Mouse (Mus musculus) lung, embryonic 15.5 days (tissue): ENCODE results near the gene Zbtb45. TPM values are rescaled to one million over a fixed set of nuclear protein-coding genes. Genes with fewer than 3 reads are reported as not detected.
A peak's percentile ranks its signal among the peaks of the same experiment; 100 is the strongest.

ENCODE experiments used
- ATAC-seq: fragments of 200-750 bp; cut with Nextera tagmentation; 2 replicates; pipeline ENCODE4 v1.8.0; 2017; ENCODE audit warnings: moderate number of reproducible peaks, borderline replicate concordance; ENCODE audit not compliant: low FRiP score, low TSS enrichment; ENCODE audit errors: extremely low read depth
- H3K27ac ChIP-seq: fragments of 300-500 bp; sonication (generic); 2 replicates; pipeline ENCODE4 v1.5.1; 2015; ENCODE audit warnings: moderate library complexity, mild to moderate bottlenecking, inconsistent platforms
- H3K27me3 ChIP-seq: fragments of 300-500 bp; sonication (generic); 2 replicates; pipeline ENCODE4 v1.6.1; 2015; ENCODE audit warnings: inconsistent platforms
- H3K36me3 ChIP-seq: fragments of 300-500 bp; sonication (generic); 2 replicates; pipeline ENCODE4 v1.6.1; 2015; ENCODE audit warnings: inconsistent platforms
- H3K4me1 ChIP-seq: fragments of 300-500 bp; sonication (generic); 2 replicates; pipeline ENCODE4 v1.6.1; 2015; ENCODE audit warnings: inconsistent platforms
- H3K4me2 ChIP-seq: fragments of 300-500 bp; sonication (generic); 2 replicates; pipeline ENCODE4 v1.6.1; 2015; ENCODE audit warnings: inconsistent platforms, mild to moderate bottlenecking, moderate library complexity
- H3K4me3 ChIP-seq: fragments of 300-500 bp; sonication (generic); 2 replicates; pipeline ENCODE4 v1.5.1; 2015; ENCODE audit warnings: mild to moderate bottlenecking, inconsistent platforms
- H3K9ac ChIP-seq: fragments of 300-500 bp; sonication (generic); 2 replicates; pipeline ENCODE4 v1.6.1; 2015; ENCODE audit warnings: inconsistent platforms
- H3K9me3 ChIP-seq: fragments of 300-500 bp; sonication (generic); 2 replicates; pipeline ENCODE4 v1.6.1; 2016; ENCODE audit warnings: inconsistent platforms
- WGBS: fragments of 180-500 bp; shearing (Covaris S2); methylation state at CpG from one replicate; pipeline ENCODE4 v1.1.7; 2015; 5-methylcytosine and 5-hydroxymethylcytosine counted together
- polyA plus RNA-seq: library from polyadenylated mRNA; unstranded; fragments of >200 nt; fragmentation: Nextera tagmentation; extraction: Ambion mirVana; gene quantifications from 2 replicates; pipeline ENCODE4 v1.2.1, GENCODE M21; 2015

Zbtb45 gene
- polyA plus RNA-seq, 1 experiment from 2014 or later = 27.8 TPM

DNA sequence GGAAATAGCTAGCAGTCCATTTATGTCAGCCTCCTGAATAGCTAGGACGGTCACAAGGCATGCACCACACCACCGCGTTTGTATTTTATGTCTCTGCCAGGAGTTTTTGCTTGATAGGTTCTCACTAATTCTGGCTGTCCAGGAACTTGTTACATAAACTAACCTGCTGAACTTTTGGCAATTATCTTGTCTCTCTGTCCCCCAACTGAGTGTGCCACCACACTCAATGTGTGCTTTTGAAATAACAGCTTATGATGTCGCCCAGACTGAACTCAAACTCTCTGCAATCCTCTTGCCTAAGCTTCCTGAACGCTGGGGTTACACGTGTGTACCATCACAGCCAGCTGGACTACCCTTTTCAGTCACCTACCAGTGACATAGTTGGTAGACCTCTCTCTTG is 32.7 kb upstream of the Zbtb45 start:
- no peaks in the 10 kb centered on the region for H3K36me3 ChIP-seq
- H3K27me3 ChIP-seq = peaks cover 42% of the 10 kb centered on the region
- no peaks in the 10 kb centered on the region for H3K9me3 ChIP-seq
- WGBS = 69% methylated on average over 6 of the region's 6 CpGs
- no peak overlapping the region for H3K9ac ChIP-seq
- peaks cover 21% of the 10 kb centered on the region for H3K4me1 ChIP-seq
- H3K4me2 ChIP-seq = no peak overlapping the region
- ATAC-seq = no peak
- H3K4me3 ChIP-seq = no peak overlapping the region
- no peak overlapping the region for H3K27ac ChIP-seq

DNA sequence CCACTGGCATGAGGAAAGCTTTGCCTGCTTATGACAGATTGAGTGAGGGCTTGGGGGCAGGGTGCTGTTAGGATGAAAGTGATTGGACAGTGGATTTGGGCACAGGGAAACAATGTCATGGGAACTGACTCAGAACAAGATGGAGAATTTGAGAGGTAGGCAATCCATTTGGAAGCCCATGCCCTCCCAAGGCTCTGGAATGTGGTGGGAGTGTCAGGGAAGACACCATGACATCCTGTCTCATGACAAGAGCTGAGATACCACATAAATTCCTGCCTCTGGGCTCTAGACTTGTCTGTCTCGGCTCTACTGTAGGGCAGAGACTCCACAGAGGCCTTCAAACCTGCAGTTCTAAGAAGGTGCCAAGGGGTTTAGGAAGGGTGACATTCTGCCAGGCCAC is 31.4 kb upstream of the Zbtb45 start:
- Histone ChIP-seq H3K36me3 (peaks cover 1% of the 10 kb centered on the region), H3K9ac (no peak overlapping the region), H3K4me2 (no peak overlapping the region), H3K4me3 (no peak overlapping the region), H3K27ac (no peak overlapping the region), H3K27me3 (peaks cover 42% of the 10 kb centered on the region), H3K9me3 (no peaks in the 10 kb centered on the region), H3K4me1 (peaks cover 29% of the 10 kb centered on the region)
- ATAC-seq = no peak
- 56% methylated on average over 1 of the region's 1 CpGs for WGBS

DNA sequence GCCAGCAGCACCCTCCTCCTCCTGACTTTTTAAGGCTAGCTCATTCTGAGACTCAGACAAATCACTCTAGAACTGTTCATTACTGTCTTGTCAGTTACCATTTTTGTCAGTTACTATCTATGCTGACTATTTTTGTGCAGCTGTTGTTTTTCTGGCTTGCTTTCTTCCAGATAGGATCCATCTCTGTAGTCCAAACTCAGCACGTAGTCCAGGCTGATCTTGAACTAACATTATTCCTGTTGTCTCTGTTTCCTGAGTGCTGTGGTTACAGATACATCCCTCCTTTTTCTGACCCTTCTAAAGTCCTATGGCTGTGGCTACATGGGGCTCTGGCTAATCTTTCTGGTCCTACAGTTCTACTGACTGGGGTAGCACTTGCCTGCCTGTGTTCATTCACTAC is 29.3 kb upstream of the Zbtb45 start:
- Histone ChIP-seq H3K4me3 (peak overlapping the region; percentile 66), H3K27ac (peak overlapping the region; percentile 100), H3K27me3 (peaks cover 28% of the 10 kb centered on the region), H3K4me1 (peaks cover 41% of the 10 kb centered on the region), H3K4me2 (peak overlapping the region; percentile 82), H3K9me3 (no peaks in the 10 kb centered on the region), H3K9ac (peak overlapping the region; percentile 96), H3K36me3 (peaks cover 16% of the 10 kb centered on the region)
- no peak for ATAC-seq
- WGBS = 74% methylated on average over 1 of the region's 1 CpGs

DNA sequence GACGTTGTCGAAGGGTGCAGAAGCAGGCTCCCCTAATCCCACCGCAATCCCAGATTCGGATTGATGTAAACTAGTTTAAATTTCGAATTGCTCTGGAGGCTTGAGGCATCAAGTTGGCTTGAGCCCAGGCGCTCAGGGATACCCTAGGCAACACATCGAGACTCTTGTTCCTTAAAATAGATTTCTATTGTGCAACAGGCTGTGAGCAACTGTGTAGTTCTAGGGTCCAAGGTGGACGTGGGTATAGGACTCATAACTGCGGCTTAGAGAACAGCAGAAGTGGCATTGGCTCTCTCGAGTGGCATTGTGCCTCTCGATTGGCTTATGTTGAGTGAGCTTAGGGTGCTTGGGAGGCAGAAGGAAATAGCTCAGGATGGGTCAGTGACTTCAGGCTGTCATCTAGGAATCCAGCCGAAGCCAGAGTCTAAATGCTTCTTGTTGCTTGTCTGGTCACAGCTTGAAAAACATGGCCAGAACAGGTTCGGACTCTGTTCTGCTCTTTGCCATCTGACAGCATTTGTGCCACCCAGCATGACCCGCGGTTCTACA is 28.9 kb upstream of the Zbtb45 start:
- Histone ChIP-seq H3K27ac (peak overlapping the region; percentile 100), H3K4me1 (peaks cover 41% of the 10 kb centered on the region), H3K4me3 (peak overlapping the region; percentile 66), H3K9ac (peak overlapping the region; percentile 96), H3K4me2 (peak overlapping the region; percentile 82), H3K9me3 (no peaks in the 10 kb centered on the region), H3K36me3 (peaks cover 16% of the 10 kb centered on the region), H3K27me3 (peaks cover 23% of the 10 kb centered on the region)
- ATAC-seq = no peak
- 17% methylated on average over 15 of the region's 15 CpGs for WGBS

DNA sequence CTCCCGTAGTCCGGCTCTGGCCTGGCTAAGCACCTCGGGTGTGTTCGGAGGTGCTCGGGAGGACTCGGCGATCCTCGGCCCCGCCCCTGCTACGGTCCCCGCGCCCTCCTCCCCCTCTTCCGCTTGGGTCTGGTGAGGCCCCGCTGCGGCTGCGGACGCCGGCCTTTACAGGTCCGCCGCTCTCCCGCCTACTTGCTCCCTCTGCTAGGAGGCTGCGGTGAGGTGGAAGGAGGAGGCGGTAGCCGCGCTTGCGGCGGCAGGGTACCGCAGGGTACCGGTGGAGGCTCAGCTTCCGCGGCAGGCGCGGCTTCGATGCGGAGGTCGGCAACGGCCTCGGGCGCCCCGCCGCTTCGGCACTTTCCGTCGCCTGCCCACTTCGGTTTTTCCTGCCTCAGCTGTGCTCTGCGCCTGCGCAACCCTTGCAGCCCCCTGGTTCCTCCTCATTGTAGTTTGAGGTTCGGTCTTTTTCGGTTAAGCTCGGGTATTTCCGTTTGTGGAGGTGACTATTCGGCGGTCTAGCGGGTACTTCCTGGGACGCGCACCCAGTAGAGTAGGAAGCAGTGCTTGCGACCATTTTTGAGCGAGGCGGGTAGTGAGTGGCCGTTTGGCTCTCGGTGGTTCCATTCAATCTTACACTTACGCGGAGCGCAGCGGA is 28.2 kb upstream of the Zbtb45 start, which contains the start of gene Ube2m:
TSS of gene Ube2m (minus strand) at position 375 of the 655 bp plus-strand sequence.
- ATAC-seq = peak; percentile 95
- WGBS = under 1% methylated on average over 64 of the region's 65 CpGs
- Histone ChIP-seq H3K9me3 (no peaks in the 10 kb centered on the region), H3K4me1 (peaks cover 41% of the 10 kb centered on the region), H3K27me3 (peaks cover 16% of the 10 kb centered on the region), H3K9ac (peak within 1 kb of the TSS; percentile 96), H3K27ac (peak within 1 kb of the TSS; percentile 100), H3K4me2 (peak within 1 kb of the TSS; percentile 82), H3K36me3 (peaks cover 19% of the 10 kb centered on the region), H3K4me3 (peak within 1 kb of the TSS; percentile 66)

DNA sequence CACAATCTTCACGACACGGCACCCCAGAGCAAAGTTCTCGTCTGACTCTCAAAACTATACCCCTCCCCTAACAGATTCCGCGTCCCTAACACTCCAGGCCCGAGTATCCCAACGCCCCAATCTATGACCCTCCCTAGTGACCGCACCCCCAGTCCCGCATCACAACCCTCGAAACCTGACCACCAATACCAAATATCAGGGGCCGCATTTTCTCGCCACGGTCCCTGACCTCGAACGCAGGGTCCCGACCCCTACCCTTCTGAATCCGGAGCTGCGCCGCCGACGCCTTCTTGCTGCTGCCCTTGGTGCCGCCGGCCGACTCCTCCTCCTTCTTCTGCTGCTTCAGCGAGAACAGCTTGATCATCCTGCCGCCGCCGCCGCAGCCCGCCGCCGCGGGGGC is 27.5 kb upstream of the Zbtb45 start:
- Histone ChIP-seq H3K4me3 (peak overlapping the region; percentile 66), H3K27me3 (peaks cover 10% of the 10 kb centered on the region), H3K4me2 (peak overlapping the region; percentile 82), H3K27ac (peak overlapping the region; percentile 100), H3K4me1 (peaks cover 41% of the 10 kb centered on the region), H3K36me3 (peaks cover 25% of the 10 kb centered on the region), H3K9me3 (no peaks in the 10 kb centered on the region), H3K9ac (peak overlapping the region; percentile 96)
- ATAC-seq = no peak
- WGBS = under 1% methylated on average over 32 of the region's 33 CpGs

DNA sequence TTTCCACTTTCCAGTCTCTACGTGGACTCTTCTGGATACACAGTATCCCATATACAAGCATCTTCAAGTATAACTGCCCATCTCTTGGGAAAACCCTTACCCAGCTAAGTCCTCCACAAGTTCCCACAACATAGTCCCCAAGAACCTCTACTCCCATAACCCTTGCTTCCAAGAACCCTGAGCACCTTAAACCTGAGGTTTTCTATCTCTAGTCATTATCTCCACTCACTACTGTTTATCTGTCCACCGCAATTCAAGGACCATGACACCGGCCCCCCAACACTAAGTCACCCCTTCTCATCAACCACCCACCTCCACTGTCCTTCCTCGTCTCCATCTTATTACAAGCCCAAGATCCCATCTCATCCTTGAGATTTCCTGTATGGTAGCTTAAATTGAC is 27.0 kb upstream of the Zbtb45 start:
- Histone ChIP-seq H3K9me3 (no peaks in the 10 kb centered on the region), H3K4me2 (peak overlapping the region; percentile 82), H3K9ac (peak overlapping the region; percentile 96), H3K4me1 (peaks cover 41% of the 10 kb centered on the region), H3K27me3 (peaks cover 4% of the 10 kb centered on the region; the same call in 1 of the 2 replicates), H3K36me3 (peaks cover 31% of the 10 kb centered on the region), H3K4me3 (peak overlapping the region; percentile 66), H3K27ac (peak overlapping the region; percentile 100; the same call in 1 of the 2 replicates)
- no peak for ATAC-seq
- 29% methylated on average over 4 of the region's 4 CpGs for WGBS

DNA sequence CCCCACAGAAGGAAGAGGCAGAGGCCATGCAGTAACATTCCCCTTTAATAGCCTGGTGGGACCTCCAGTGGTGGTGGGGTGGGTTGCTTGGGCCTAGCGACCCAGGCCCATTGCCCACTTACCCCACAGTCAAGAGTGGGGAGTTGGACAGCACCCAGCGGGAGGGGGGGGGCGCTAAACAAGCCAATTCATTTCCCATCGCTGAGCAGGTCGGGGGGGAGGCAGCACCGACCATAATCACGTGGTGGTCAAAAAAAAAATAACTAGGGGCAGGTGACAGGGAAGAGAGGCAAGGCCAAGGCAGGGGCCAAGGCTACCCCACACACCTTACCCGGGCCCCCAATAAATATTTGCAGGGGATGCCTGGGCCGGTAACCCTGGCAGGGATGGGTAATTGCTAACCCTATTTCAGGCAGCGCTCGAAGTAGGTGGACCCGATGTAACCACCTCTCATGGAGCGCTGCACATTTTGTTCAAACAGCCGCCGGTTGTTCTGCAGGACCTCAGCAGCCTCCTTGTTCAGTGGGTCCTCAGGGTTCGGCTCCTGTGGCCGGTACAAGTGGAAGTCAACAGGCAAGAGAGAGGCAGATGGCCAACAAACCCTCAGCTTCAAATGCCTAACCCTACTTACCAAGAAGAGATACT is 25.5 kb upstream of the Zbtb45 start:
- Histone ChIP-seq H3K4me2 (peak overlapping the region; percentile 81), H3K36me3 (peaks cover 46% of the 10 kb centered on the region), H3K27ac (peak overlapping the region; percentile 92), H3K9ac (no peak overlapping the region), H3K9me3 (no peaks in the 10 kb centered on the region), H3K27me3 (no peaks in the 10 kb centered on the region), H3K4me1 (peaks cover 41% of the 10 kb centered on the region), H3K4me3 (peak overlapping the region; percentile 66)
- 79% methylated on average over 17 of the region's 17 CpGs for WGBS
- no peak for ATAC-seq

DNA sequence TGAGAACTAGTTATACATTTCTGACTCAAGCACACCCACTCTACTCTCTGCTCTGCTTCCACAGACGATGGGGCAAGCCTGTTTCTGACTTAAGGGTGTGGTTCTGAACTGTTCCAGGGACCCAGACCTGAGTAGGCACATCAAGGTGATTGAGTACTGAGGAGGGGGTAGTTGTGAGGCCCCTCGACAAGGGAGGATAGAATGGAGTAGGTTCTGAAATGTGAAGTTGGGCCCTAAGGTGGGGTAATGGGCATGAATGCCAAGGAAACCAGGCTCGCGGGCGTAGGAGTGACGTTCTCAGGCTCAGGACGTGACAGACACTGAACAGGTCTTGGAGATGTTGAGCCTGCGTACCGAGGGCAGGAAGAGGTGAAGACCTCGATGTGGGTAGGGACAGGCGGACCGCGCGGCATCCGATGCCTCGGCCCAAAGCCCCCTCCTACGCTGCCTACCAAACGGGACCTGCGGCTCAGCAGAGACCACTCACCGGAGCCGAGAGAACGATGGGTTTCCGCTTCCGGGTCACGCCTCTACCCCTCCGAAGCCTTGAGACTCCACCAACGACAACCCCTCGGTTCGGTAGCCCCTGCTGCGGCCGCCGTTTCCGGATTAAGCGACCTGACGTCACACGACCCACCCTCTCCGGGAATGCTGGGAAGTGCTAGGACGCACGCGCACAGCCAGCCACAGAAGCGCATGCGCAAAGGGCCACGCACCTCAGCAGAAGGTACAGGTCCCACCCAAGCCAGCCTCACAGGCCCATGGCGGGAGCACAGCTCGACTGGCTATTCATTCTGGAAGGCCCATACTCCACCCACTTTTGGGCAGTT is 24.5 kb upstream of the Zbtb45 start, which contains the start of gene Chmp2a:
TSS of gene Chmp2a (minus strand) at position 660 of the 830 bp plus-strand sequence.
- under 1% methylated on average over 45 of the region's 45 CpGs for WGBS
- H3K4me2 ChIP-seq = peak within 1 kb of the TSS; percentile 81
- peaks cover 55% of the 10 kb centered on the region for H3K36me3 ChIP-seq
- H3K4me1 ChIP-seq = peaks cover 41% of the 10 kb centered on the region
- ATAC-seq = peak; percentile 72
- no peaks in the 10 kb centered on the region for H3K27me3 ChIP-seq
- peak within 1 kb of the TSS; percentile 66 for H3K4me3 ChIP-seq
- H3K9me3 ChIP-seq = no peaks in the 10 kb centered on the region
- H3K27ac ChIP-seq = peak within 1 kb of the TSS; percentile 92
- peak within 1 kb of the TSS; percentile 83 for H3K9ac ChIP-seq

DNA sequence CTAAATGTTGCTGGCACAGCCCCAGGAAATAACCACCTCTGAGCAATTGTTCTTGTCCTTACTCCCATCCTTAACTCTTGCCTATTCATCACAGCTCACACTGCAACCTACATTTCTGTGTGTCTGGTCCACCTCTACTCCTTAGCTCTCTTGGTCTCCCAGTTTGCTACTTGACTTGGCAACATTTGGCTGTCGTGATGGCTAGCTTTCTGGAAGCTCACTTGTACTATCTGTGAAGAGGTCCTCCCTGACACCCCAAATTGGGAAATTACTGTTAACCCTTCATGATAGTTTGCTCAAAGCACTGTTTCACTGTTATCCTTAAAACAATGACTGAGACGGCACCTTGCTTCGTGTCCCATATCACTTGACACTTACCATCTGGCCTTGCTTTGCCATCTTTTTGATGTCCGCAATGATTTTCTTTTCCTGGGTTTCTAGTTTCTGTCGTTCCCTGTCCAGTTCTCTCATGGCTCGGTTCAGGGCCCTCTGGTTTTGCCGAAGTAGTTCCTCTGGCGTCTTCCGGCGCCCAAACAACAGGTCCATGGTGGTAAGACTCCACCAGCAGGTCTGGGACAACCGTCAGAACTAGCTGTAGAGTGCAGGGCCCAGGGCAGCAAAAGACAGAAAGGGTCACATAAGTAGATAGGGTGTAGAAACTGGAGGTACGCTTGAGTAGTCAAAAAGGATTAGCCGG is 23.8 kb upstream of the Zbtb45 start:
- 43% methylated on average over 13 of the region's 13 CpGs for WGBS
- Histone ChIP-seq H3K9ac (peak overlapping the region; percentile 83), H3K4me1 (peaks cover 34% of the 10 kb centered on the region), H3K4me2 (peak overlapping the region; percentile 81), H3K27ac (peak overlapping the region; percentile 92), H3K27me3 (no peaks in the 10 kb centered on the region), H3K9me3 (no peaks in the 10 kb centered on the region), H3K4me3 (peak overlapping the region; percentile 66), H3K36me3 (peaks cover 63% of the 10 kb centered on the region)
- ATAC-seq = no peak

DNA sequence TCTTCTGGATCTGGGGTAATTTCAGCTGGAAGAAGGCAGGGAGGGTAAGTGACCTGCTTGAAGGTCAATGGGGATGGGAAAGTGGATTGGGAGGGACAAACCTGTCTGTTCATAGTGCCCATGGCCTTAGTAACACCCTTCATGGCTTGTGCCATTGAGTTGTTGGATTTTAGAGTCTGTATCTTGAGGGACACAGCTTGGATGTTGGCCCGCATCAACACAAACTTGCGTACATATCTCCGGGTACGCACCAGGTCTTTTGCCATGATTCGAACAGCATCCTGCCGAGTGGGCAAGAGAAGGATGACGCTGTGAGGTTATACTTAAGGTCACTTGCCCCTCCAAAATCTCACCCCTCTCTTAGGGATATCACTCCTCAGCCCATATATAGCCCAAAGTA is 22.7 kb upstream of the Zbtb45 start:
- H3K9me3 ChIP-seq = no peaks in the 10 kb centered on the region
- 88% methylated on average over 7 of the region's 7 CpGs for WGBS
- H3K4me2 ChIP-seq = no peak overlapping the region
- no peak for ATAC-seq
- peaks cover 33% of the 10 kb centered on the region for H3K4me1 ChIP-seq
- H3K36me3 ChIP-seq = peaks cover 73% of the 10 kb centered on the region
- H3K27me3 ChIP-seq = no peaks in the 10 kb centered on the region
- no peak overlapping the region for H3K9ac ChIP-seq
- H3K27ac ChIP-seq = no peak overlapping the region
- no peak overlapping the region for H3K4me3 ChIP-seq
